Mouse (Mus musculus): ENCODE data around the gene Wdr82. TPM values are rescaled to one million over a fixed set of nuclear protein-coding genes. Genes with fewer than 3 reads are reported as not detected.

Gene Wdr82
- polyA plus RNA-seq, 1 experiment from 2014 or later, result 11.3 TPM

- Histone ChIP-seq H3K27ac (ENCODE audit: low read depth, low read length) (no peak overlapping the region), H3K9ac (ENCODE audit: low read depth, low read length) (no peak overlapping the region), H3K36me3 (ENCODE audit: control insufficient read depth, insufficient read depth) (peaks cover 66% of the 10 kb centered on the region), H3K4me3 (ENCODE audit: low read depth, low read length) (no peak overlapping the region), H3K9me3 (ENCODE audit: control insufficient read depth) (no peaks in the 10 kb centered on the region), H3K4me2 (replicated peaks; ENCODE audit: low read depth) (no peak overlapping the region), H3K27me3 (replicated peaks; ENCODE audit: control insufficient read depth, insufficient read depth, low read length) (no peaks in the 10 kb centered on the region), H3K4me1 (replicated peaks; ENCODE audit: control insufficient read depth, insufficient read depth, low read length) (no peaks in the 10 kb centered on the region)
- no peak for ATAC-seq
- 79% methylated on average over 6 of the region's 6 CpGs for WGBS
- TF ChIP-seq CTCF (IDR thresholded peaks at IDR 0.05; ENCODE audit: low read depth), result no peak
Observed at GRCm38 (mm10) chr9:106233953-106234352, 63.2 kb downstream of the Wdr82 start.

GRCm38 (mm10) chr9:106235194-106235830 lies 64.6 kb downstream of the Wdr82 start:
- no peaks in the 10 kb centered on the region for H3K9me3 ChIP-seq (ENCODE audit: control insufficient read depth)
- no peak overlapping the region for H3K4me3 ChIP-seq (ENCODE audit: low read depth, low read length)
- no peak overlapping the region for H3K9ac ChIP-seq (ENCODE audit: low read depth, low read length)
- H3K4me2 ChIP-seq (replicated peaks; ENCODE audit: low read depth), result no peak overlapping the region
- no peak overlapping the region for H3K27ac ChIP-seq (ENCODE audit: low read depth, low read length)
- WGBS, result 90% methylated on average over 23 of the region's 23 CpGs
- no peak for TF ChIP-seq CTCF (IDR thresholded peaks at IDR 0.05; ENCODE audit: low read depth)
- no peaks in the 10 kb centered on the region for H3K27me3 ChIP-seq (replicated peaks; ENCODE audit: control insufficient read depth, insufficient read depth, low read length)
- no peaks in the 10 kb centered on the region for H3K4me1 ChIP-seq (replicated peaks; ENCODE audit: control insufficient read depth, insufficient read depth, low read length)
- H3K36me3 ChIP-seq (ENCODE audit: control insufficient read depth, insufficient read depth), result peaks cover 78% of the 10 kb centered on the region
- no peak for ATAC-seq

GRCm38 (mm10) chr9:106236156-106236817 lies 65.6 kb downstream of the Wdr82 start:
- Histone ChIP-seq H3K27ac (ENCODE audit: low read depth, low read length) (no peak overlapping the region), H3K4me3 (ENCODE audit: low read depth, low read length) (no peak overlapping the region)
- 90% methylated on average over 23 of the region's 23 CpGs for WGBS

GRCm38 (mm10) chr9:106236818-106237211 lies 66.1 kb downstream of the Wdr82 start:
- H3K9ac ChIP-seq (ENCODE audit: low read depth, low read length), result no peak overlapping the region
- H3K4me3 ChIP-seq (ENCODE audit: low read depth, low read length), result no peak overlapping the region
- H3K36me3 ChIP-seq (ENCODE audit: control insufficient read depth, insufficient read depth), result peaks cover 93% of the 10 kb centered on the region
- no peak overlapping the region for H3K27ac ChIP-seq (ENCODE audit: low read depth, low read length)
- no peaks in the 10 kb centered on the region for H3K9me3 ChIP-seq (ENCODE audit: control insufficient read depth)
- H3K4me1 ChIP-seq (replicated peaks; ENCODE audit: control insufficient read depth, insufficient read depth, low read length), result no peaks in the 10 kb centered on the region
- ATAC-seq, result no peak
- H3K4me2 ChIP-seq (replicated peaks; ENCODE audit: low read depth), result no peak overlapping the region
- no peaks in the 10 kb centered on the region for H3K27me3 ChIP-seq (replicated peaks; ENCODE audit: control insufficient read depth, insufficient read depth, low read length)
- 74% methylated on average over 3 of the region's 3 CpGs for WGBS
- no peak for TF ChIP-seq CTCF (IDR thresholded peaks at IDR 0.05; ENCODE audit: low read depth)

More at GRCm38 (mm10) chr9:106236156-106236817, 65.6 kb downstream of the Wdr82 start:
- no peaks in the 10 kb centered on the region for H3K27me3 ChIP-seq (replicated peaks; ENCODE audit: control insufficient read depth, insufficient read depth, low read length)
- H3K4me1 ChIP-seq (replicated peaks; ENCODE audit: control insufficient read depth, insufficient read depth, low read length), result no peaks in the 10 kb centered on the region
- ATAC-seq, result no peak
- H3K36me3 ChIP-seq (ENCODE audit: control insufficient read depth, insufficient read depth), result peaks cover 88% of the 10 kb centered on the region
- TF ChIP-seq CTCF (IDR thresholded peaks at IDR 0.05; ENCODE audit: low read depth), result no peak
- H3K4me2 ChIP-seq (replicated peaks; ENCODE audit: low read depth), result no peak overlapping the region
- H3K9me3 ChIP-seq (ENCODE audit: control insufficient read depth), result no peaks in the 10 kb centered on the region
- H3K9ac ChIP-seq (ENCODE audit: low read depth, low read length), result 0 out of 2 replicates have a peak overlapping the region, but pooled peaks have one; percentile 17

- peaks cover 98% of the 10 kb centered on the region for H3K36me3 ChIP-seq (ENCODE audit: control insufficient read depth, insufficient read depth)
- no peak overlapping the region for H3K9ac ChIP-seq (ENCODE audit: low read depth, low read length)
- H3K4me3 ChIP-seq (ENCODE audit: low read depth, low read length), result no peak overlapping the region
- no peaks in the 10 kb centered on the region for H3K27me3 ChIP-seq (replicated peaks; ENCODE audit: control insufficient read depth, insufficient read depth, low read length)
- 85% methylated on average over 8 of the region's 8 CpGs for WGBS
- no peak for ATAC-seq
- H3K27ac ChIP-seq (ENCODE audit: low read depth, low read length), result no peak overlapping the region
- H3K9me3 ChIP-seq (ENCODE audit: control insufficient read depth), result no peaks in the 10 kb centered on the region
- TF ChIP-seq CTCF (IDR thresholded peaks at IDR 0.05; ENCODE audit: low read depth), result no peak
- H3K4me1 ChIP-seq (replicated peaks; ENCODE audit: control insufficient read depth, insufficient read depth, low read length), result no peaks in the 10 kb centered on the region
- no peak overlapping the region for H3K4me2 ChIP-seq (replicated peaks; ENCODE audit: low read depth)
Observed at GRCm38 (mm10) chr9:106237401-106237800, 66.7 kb downstream of the Wdr82 start.

GRCm38 (mm10) chr9:106237878-106238277 lies 67.2 kb downstream of the Wdr82 start:
- Histone ChIP-seq H3K9me3 (ENCODE audit: control insufficient read depth) (no peaks in the 10 kb centered on the region), H3K9ac (ENCODE audit: low read depth, low read length) (no peak overlapping the region), H3K27me3 (replicated peaks; ENCODE audit: control insufficient read depth, insufficient read depth, low read length) (no peaks in the 10 kb centered on the region), H3K4me2 (replicated peaks; ENCODE audit: low read depth) (no peak overlapping the region), H3K27ac (ENCODE audit: low read depth, low read length) (no peak overlapping the region), H3K4me3 (ENCODE audit: low read depth, low read length) (no peak overlapping the region), H3K4me1 (replicated peaks; ENCODE audit: control insufficient read depth, insufficient read depth, low read length) (no peaks in the 10 kb centered on the region), H3K36me3 (ENCODE audit: control insufficient read depth, insufficient read depth) (peaks cover 98% of the 10 kb centered on the region)
- no peak for ATAC-seq
- no peak for TF ChIP-seq CTCF (IDR thresholded peaks at IDR 0.05; ENCODE audit: low read depth)
- 96% methylated on average over 10 of the region's 10 CpGs for WGBS

MicroRNAs within 50 kb of the gene (microRNA counts, 519-probe panel; counts per million panel counts)
- 6,304 counts per million, percentile 99 among the panel's probes with 10 or more counts for microRNA mmu-let-7g

Small RNA genes lying within 50 kb of the gene (microRNA-seq; reads per million reads assigned to microRNA genes)
- gene Mir135a-1 (4.9 reads per million, percentile 12 among the genes with 10 or more reads in this experiment), gene Mirlet7g (52,488 reads per million, percentile 100 among the genes with 10 or more reads in this experiment)

Other genes with a start within 250 kb of the Wdr82 start
- gene Col6a5, start 210.3 kb upstream of the Wdr82 start, polyA plus RNA-seq (2015; fragmentation: Nextera tagmentation; extraction: Ambion mirVana), result 3.6 and 4.0 TPM in 2 replicates
- gene Col6a4, start 74.1 kb upstream of the Wdr82 start, polyA plus RNA-seq (2015; fragmentation: Nextera tagmentation; extraction: Ambion mirVana), result 39.8 and 46.6 TPM in 2 replicates
- 17.4 and 20.6 TPM in 2 replicates for gene Glyctk, start 12.8 kb upstream of the Wdr82 start, polyA plus RNA-seq (2015; fragmentation: Nextera tagmentation; extraction: Ambion mirVana)
- gene Ppm1m, start 28.8 kb downstream of the Wdr82 start, polyA plus RNA-seq (2015; fragmentation: Nextera tagmentation; extraction: Ambion mirVana), result 10.0 and 10.8 TPM in 2 replicates
- gene Twf2, start 32.2 kb downstream of the Wdr82 start, polyA plus RNA-seq (2015; fragmentation: Nextera tagmentation; extraction: Ambion mirVana), result 21.9 and 25.6 TPM in 2 replicates
- gene Tlr9, start 51.7 kb downstream of the Wdr82 start, polyA plus RNA-seq (2015; fragmentation: Nextera tagmentation; extraction: Ambion mirVana), result 0.08 and 0.09 TPM in 2 replicates
- gene Alas1, start 77.7 kb downstream of the Wdr82 start, polyA plus RNA-seq (2015; fragmentation: Nextera tagmentation; extraction: Ambion mirVana), result 81.2 and 82.9 TPM in 2 replicates
- 11.5 and 12.3 TPM in 2 replicates for gene Poc1a, start 110.1 kb downstream of the Wdr82 start, polyA plus RNA-seq (2015; fragmentation: Nextera tagmentation; extraction: Ambion mirVana)
- 4.6 TPM in 2 replicates for gene Dusp7, start 197.7 kb downstream of the Wdr82 start, polyA plus RNA-seq (2015; fragmentation: Nextera tagmentation; extraction: Ambion mirVana)